Mouse (Mus musculus) lung, postnatal 0 days (tissue): Measurements from ENCODE around the gene Camta1.

Experiments
- CTCF ChIP-seq: IDR thresholded peaks from 2 replicates; pipeline ENCODE4 v1.5.1; 2016; ENCODE audit warnings: antibody characterized with exemption, mild to moderate bottlenecking
- EP300 ChIP-seq: IDR thresholded peaks from 2 replicates; pipeline ENCODE4 v1.6.1; 2016; ENCODE audit warnings: antibody characterized with exemption, mild to moderate bottlenecking, control low read depth

DNA sequence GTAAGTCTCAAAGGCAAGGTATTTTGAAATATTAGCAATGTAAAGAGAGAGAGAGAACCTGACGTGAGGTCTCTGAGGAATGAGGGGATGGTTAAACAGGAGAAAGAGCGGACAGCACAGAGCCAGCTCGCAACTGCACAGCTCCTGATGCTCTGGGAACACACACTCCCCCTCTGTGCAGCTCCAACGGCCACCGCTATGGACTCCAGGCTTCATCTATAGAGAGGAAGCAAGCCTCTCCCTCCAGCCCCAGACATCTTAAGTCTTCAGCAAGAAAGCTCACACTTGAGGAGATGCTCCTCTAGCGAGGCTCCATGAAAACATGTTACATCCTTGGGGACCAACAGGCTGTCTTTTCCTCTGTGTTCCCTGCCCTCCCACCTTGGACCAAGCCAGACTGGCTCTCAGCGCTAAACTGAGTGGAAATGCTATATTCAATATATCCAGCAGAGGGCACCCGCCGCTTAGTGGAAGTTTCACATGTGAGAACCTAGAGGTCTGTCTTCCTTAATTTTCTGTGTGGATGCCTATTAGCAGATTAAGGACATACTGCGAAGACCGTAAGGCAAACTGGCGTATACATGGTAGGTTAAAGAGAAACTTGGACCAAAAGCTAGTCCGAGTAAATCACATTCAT, 788.5 kb downstream of the Camta1 start:
- TF ChIP-seq CTCF, result peak; percentile 91
- no peak for TF ChIP-seq EP300
